In genomic region chr9:18291571-18292429, GRCm38 (mm10) we compare ENCODE assay signal across 8 mouse cellular contexts. TPM values are rescaled to one million over a fixed set of nuclear protein-coding genes. Genes with fewer than 3 reads are reported as not detected.
A peak's percentile ranks its signal among the peaks of the same experiment; 100 is the strongest.
DNase-seq lines count a peak whose midpoint lies in the region; ATAC-seq lines count a peak whose summit lies in the region.

Gene Chordc1, plus strand, starts transcription at chr9:18292125.

- H3K4me2 ChIP-seq in hindbrain, embryonic 11.5 days (replicated peaks; ENCODE audit: low read depth, low read length), result peak within 1 kb of the TSS; percentile 56

- peak within 1 kb of the TSS; percentile 72 for H3K4me3 ChIP-seq in hindbrain, embryonic 11.5 days (ENCODE audit: low read depth, low read length)

- no peaks in the 10 kb centered on the region for H3K27me3 ChIP-seq in hindbrain, embryonic 11.5 days (ENCODE audit: control insufficient read depth, insufficient read depth, low read length)

- no peaks in the 10 kb centered on the region for H3K9me3 ChIP-seq in hindbrain, embryonic 11.5 days (ENCODE audit: control insufficient read depth, low read length)

- no peaks in the 10 kb centered on the region; the same call in 1 of the 2 replicates for H3K4me1 ChIP-seq in hindbrain, embryonic 11.5 days (replicated peaks; ENCODE audit: control insufficient read depth, insufficient read depth, low read length)

- peak within 1 kb of the TSS; percentile 89 for H3K9ac ChIP-seq in hindbrain, embryonic 11.5 days (ENCODE audit: low read depth, low read length)

- DNase-seq in Muller cell, postnatal 12 days (ENCODE audit: inconsistent ontology term), result peak; percentile 97
- DNase-seq in cerebellum, adult 9-11 months, result peak; percentile 97
- peak; percentile 93 to 98 for DNase-seq in frontal cortex, adult 2 months (ENCODE audit: extremely low spot score in 1 of 2, low spot score in 1 of 2)
- DNase-seq in hindbrain, embryonic 11.5 days (ENCODE audit: low spot score), result peak; percentile 96
- peak; percentile 91 to 96 for DNase-seq in layer of hippocampus, postnatal 10 days (ENCODE audit: low spot score in 2 of 2)
- DNase-seq in lung, postnatal 10 days, result peak; percentile 97
- peak; percentile 92 for DNase-seq in ovary, postnatal 36 days (ENCODE audit: low spot score)
- peak; percentile 94 for DNase-seq in thymus, postnatal 25 days

- peak within 1 kb of the TSS; percentile 75 for H3K27ac ChIP-seq in hindbrain, embryonic 11.5 days (ENCODE audit: low read depth, low read length)

- WGBS in hindbrain, embryonic 11.5 days, result 4% methylated on average over 49 of the region's 49 CpGs

- ATAC-seq in hindbrain, embryonic 11.5 days (ENCODE audit: low FRiP score), result peak; percentile 99

- no peaks in the 10 kb centered on the region for H3K36me3 ChIP-seq in hindbrain, embryonic 11.5 days (ENCODE audit: control insufficient read depth, insufficient read depth, low read length)

RNA-seq across cellular contexts. Expression of gene Chordc1, which starts in this region (rescaled TPM):
- polyA plus RNA-seq in frontal cortex, adult 2 months (2012; rRNA removed), result 38.2 and 46.0 TPM in 2 replicates
- polyA plus RNA-seq in hindbrain, embryonic 11.5 days (2014; fragmentation: Nextera tagmentation; extraction: Ambion mirVana), result 140 and 143 TPM in 2 replicates
- total RNA-seq in layer of hippocampus, postnatal 10 days (2021), result 10 to 100 TPM; 68.7 to 76.3 TPM

Comparison
In these comparisons a context has a peak if more than half of its experiments do, and no peak if none do; other contexts are left out.
1. Peak in every context shown above with its lines: DNase-seq, ATAC-seq, H3K4me3 ChIP-seq and H3K27ac ChIP-seq.